Mouse (Mus musculus): ENCODE measurements at regions not wholly inside any gene's neighbourhood (a gene's known extent, or its start where the extent isn't known, plus 50 kb on each side); places are given as distances from the start of the nearest gene placed in this dataset.

DNA sequence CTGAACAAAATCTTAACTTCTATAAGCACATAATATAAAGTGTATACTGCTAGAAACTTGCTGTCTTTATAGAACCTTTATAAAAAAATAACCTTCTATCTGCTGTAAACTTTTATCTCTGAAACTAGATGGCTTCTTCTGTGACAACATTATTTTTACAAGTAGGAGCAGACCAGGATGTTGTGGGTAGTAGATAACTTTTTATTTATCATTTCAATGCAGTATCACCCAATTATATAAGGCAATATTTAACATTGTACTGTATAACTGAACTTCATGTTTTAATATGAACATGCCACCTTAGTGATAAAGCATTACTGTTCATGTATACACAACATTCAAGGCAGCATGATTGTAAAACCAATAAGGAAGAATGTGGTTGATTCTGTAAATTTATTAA, 5024.1 kb upstream of the Gm7489 start:
- DNase-seq, result no peak
- Histone ChIP-seq H3K27ac (no peak overlapping the region), H3K4me3 (no peak overlapping the region)
- intact Hi-C loops (cut with DNase I), result no loop called here
- TF ChIP-seq CTCF (IDR thresholded peaks at IDR 0.05), result no peak

DNA sequence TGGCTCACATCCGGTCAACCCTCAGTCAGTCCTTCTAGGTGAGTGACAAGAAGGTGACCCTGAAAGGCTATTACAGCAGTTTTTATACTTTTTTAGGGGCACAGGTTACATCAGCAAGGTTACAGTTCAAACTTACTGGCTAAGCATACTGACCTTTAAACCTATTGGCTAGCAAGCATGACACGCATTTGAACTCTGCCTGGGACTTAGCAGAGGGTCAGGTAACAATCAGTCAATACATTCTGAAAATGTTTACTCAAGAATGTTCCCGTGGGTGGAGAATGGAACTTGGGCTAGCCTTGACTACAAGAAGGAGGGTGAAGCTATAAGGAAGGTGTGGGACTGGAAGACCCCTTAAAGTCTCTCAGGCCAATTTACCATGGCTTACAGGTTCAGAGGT, 4986.2 kb upstream of the Gm7489 start:
- no peak for TF ChIP-seq CTCF (IDR thresholded peaks at IDR 0.05)
- intact Hi-C loops (cut with DNase I), result no loop called here
- Histone ChIP-seq H3K4me3 (no peak overlapping the region), H3K27ac (no peak overlapping the region)
- no peak for DNase-seq

DNA sequence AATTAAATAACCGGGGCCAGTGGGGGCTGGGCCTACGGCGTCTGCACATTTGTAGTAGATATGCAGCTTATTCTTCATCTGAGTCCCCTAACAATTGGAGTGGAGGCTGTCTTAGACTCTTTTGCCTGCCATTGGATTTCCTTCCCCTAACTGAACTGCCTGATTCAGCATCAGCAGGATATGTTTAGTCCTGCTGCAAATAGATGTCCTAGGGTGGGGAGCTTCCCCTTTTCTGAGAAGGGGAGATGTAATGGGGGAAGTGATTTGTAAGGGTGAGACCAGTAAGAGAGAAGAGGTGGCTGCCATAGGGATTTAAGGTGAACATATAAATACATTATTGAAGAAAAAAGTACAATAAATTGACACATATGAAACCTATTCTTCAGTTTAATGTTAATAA, 4980.0 kb upstream of the Gm7489 start:
- DNase-seq, result no peak
- intact Hi-C loops (cut with DNase I), result no loop called here
- Histone ChIP-seq H3K27ac (no peak overlapping the region), H3K4me3 (no peak overlapping the region)
- TF ChIP-seq CTCF (IDR thresholded peaks at IDR 0.05), result no peak

DNA sequence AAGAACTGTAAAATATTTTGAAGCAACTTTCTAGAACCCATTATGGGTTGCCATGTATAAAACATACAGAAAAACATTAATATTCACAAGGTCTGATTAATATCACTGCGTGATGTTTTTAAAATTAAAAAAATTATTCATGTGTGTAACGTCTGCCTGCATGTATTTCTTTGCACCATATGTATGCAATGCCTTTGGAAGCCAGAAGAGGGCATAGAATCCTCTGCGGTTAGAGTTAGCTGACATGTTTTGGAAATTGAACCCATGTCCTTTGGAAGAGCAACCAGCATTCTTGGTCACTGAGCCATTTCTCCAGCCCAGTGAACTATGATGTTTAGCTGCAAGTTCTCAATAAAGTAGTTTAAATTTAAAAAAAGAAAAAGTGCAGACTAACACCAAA, 4958.8 kb upstream of the Gm7489 start:
- Histone ChIP-seq H3K4me3 (no peak overlapping the region), H3K27ac (no peak overlapping the region)
- DNase-seq, result no peak
- TF ChIP-seq CTCF (IDR thresholded peaks at IDR 0.05), result peak; percentile 14; the same call in 1 of the 2 replicates
- intact Hi-C loops (cut with DNase I), result no loop called here

DNA sequence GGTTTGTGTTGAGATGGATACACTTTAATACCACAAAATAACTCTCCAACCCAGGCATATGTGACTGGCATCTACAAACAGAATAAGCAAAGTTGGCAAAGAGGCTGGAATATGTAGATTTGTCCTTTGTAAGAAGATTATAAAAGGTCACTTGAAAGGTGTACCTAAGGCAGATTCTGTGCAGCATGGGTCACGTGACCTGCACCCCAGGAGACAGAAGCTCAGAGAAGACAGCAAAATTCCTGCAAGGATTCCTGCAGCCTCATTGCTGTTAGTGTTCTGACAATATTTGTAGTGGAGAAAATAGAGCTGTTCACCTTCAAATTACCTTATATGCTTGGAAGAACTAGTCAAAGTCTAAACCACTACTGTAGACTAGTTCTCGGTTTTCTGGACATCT, 4938.6 kb upstream of the Gm7489 start:
- no peak overlapping the region for H3K4me3 ChIP-seq
- TF ChIP-seq CTCF (IDR thresholded peaks at IDR 0.05), result no peak
- DNase-seq, result no peak
- no peak overlapping the region for H3K27ac ChIP-seq
- intact Hi-C loops (cut with DNase I), result no loop called here

DNA sequence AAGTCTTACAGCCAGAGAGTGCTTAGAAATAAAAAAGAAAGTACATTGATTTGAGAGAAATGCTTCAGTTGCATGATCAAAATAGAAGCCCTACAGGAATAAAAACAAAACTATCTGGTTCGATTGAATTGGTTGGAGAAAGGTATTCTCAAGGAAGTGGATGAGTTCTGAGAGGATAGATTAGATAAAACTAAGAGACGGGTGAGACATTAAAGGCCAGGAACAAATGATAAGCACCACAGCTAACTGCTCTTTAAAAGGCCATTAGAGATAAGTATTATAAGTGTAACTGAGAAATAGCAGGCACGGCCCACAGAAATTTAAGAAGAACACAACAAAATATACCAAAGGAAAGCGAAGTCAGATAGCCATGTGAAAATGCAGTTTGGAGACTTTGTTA, 4908.5 kb upstream of the Gm7489 start:
- no peak for TF ChIP-seq CTCF (IDR thresholded peaks at IDR 0.05)
- Histone ChIP-seq H3K27ac (no peak overlapping the region), H3K4me3 (no peak overlapping the region)
- intact Hi-C loops (cut with DNase I), result no loop called here
- DNase-seq, result no peak

DNA sequence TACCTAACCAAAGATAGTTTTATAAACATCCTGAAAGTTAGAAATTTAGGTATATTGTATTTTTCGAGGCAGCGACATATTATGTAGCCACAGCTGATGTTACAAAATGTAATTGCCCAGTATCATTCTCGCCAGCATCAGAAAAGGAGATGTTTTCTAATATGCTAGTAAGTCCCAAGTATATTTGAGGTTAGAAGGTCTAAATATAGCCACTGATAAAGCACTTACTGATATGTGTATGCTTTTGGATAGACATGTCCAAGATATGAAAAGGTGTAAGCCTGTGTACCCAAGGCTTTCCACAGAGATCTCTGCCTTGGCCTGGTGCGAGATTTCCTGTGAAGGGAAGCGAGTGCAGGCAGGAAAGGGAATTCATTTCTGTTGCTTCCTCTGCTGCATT, 4908.1 kb upstream of the Gm7489 start:
- intact Hi-C loops (cut with DNase I), result no loop called here
- no peak for DNase-seq
- no peak overlapping the region for H3K27ac ChIP-seq
- no peak for TF ChIP-seq CTCF (IDR thresholded peaks at IDR 0.05)
- H3K4me3 ChIP-seq, result no peak overlapping the region

Measured in gastrocnemius, adult 2 months (tissue).